10 mouse cellular contexts compared by ENCODE assay signal in genomic region chr2:180822476-180822875, GRCm38 (mm10). TPM values are rescaled to one million over a fixed set of nuclear protein-coding genes. Genes with fewer than 3 reads are reported as not detected.
DNase-seq lines count a peak whose midpoint lies in the region; ATAC-seq and TF ChIP-seq lines count a peak whose summit lies in the region.
"Had no signal": no experiment of that assay in that cellular context is flagged by ENCODE, and none has a peak within 500 bp of the region (broad histone marks: within the 10 kb centered on the region; RNA-seq: fewer than 3 reads in every experiment).

No protein-coding gene starts in this region.

- 22% methylated on average over 6 of the region's 6 CpGs for WGBS in kidney, adult 2 months
- 31% methylated on average over 6 of the region's 6 CpGs for WGBS in kidney, embryonic 14.5 days

- no peak overlapping the region for H3K27ac ChIP-seq in kidney, adult 2 months (ENCODE audit: insufficient read depth, low read depth, low read length)
- no peak overlapping the region for H3K27ac ChIP-seq in kidney, embryonic 14.5 days (ENCODE audit: low read depth, low read length)
- H3K27ac ChIP-seq: limb, embryonic 13.5 days had no signal

- no peak; the same call in 1 of the 2 replicates for ATAC-seq in kidney, embryonic 14.5 days (ENCODE audit: low FRiP score, low TSS enrichment)

- no peaks in the 10 kb centered on the region for H3K9me3 ChIP-seq in kidney, embryonic 14.5 days (ENCODE audit: control insufficient read depth, low read length)
- H3K9me3 ChIP-seq: limb, embryonic 13.5 days had no signal

- no peaks in the 10 kb centered on the region for H3K4me1 ChIP-seq in kidney, adult 2 months (ENCODE audit: control insufficient read depth, insufficient read depth, low read length)
- no peaks in the 10 kb centered on the region for H3K4me1 ChIP-seq in kidney, embryonic 14.5 days (ENCODE audit: control insufficient read depth, insufficient read depth, low read length)

- intact Hi-C loops in heart, postnatal 10 days (cut with DNase I): no loop called here

- H3K9ac ChIP-seq in kidney, embryonic 14.5 days (ENCODE audit: low read depth, low read length): no peak overlapping the region
- H3K9ac ChIP-seq: limb, embryonic 13.5 days had no signal

- no peak overlapping the region for H3K4me3 ChIP-seq in kidney, adult 2 months (ENCODE audit: insufficient read depth, low read depth, low read length)
- no peak overlapping the region for H3K4me3 ChIP-seq in kidney, embryonic 14.5 days (ENCODE audit: low read length)
- H3K4me3 ChIP-seq: limb, embryonic 13.5 days had no signal

- no peak for TF ChIP-seq POLR2A in kidney, adult 2 months (IDR thresholded peaks at IDR 0.05; ENCODE audit: low read depth, low read length)

- no peaks in the 10 kb centered on the region for H3K27me3 ChIP-seq in kidney, adult 2 months (replicated peaks; ENCODE audit: control insufficient read depth, insufficient read depth, low read length)
- H3K27me3 ChIP-seq in kidney, embryonic 14.5 days (ENCODE audit: control insufficient read depth, insufficient read depth, low read length): no peaks in the 10 kb centered on the region

- DNase-seq in kidney, adult 2 months: peak; percentile 15
- peak; percentile 42 to 74 for DNase-seq in adrenal gland, adult (ENCODE audit: inconsistent age in 2 of 2, low spot score in 1 of 2)
- DNase-seq in embryo, embryonic 9.5 days (ENCODE audit: extremely low spot score): peak; percentile 9
- DNase-seq in heart, postnatal 10 days: peak; percentile 62 to 63
- DNase-seq in left cerebral cortex, adult 11 months (ENCODE audit: low spot score): peak; percentile 63
- peak; percentile 26 for DNase-seq in neural tube, embryonic 10.5 days (ENCODE audit: extremely low spot score, low spot score)
- DNase-seq in natural killer cell, adult 2 months (ENCODE audit: low spot score in 2 of 2): no peak

- no peak overlapping the region for H3K4me2 ChIP-seq in kidney, embryonic 14.5 days (replicated peaks; ENCODE audit: low read depth, low read length)
- H3K4me2 ChIP-seq: limb, embryonic 13.5 days had no signal

- TF ChIP-seq CTCF in kidney, adult 2 months (conservative IDR thresholded peaks at IDR 0.05; ENCODE audit: insufficient read depth, insufficient read length, low read depth, low read length): peak; percentile 62

- H3K36me3 ChIP-seq in kidney, adult 2 months (ENCODE audit: control insufficient read depth, insufficient read depth, low read length): no peaks in the 10 kb centered on the region
- H3K36me3 ChIP-seq in kidney, embryonic 14.5 days (ENCODE audit: control insufficient read depth, insufficient read depth, low read length): no peaks in the 10 kb centered on the region
- H3K36me3 ChIP-seq: limb, embryonic 13.5 days had no signal

RNA-seq across cellular contexts. Expression of gene Bhlhe23, which starts 45.8 kb away (rescaled TPM):
- not detected in 2 replicates for polyA plus RNA-seq in kidney, adult 2 months (2012; rRNA removed)
- 0.10 TPM in 1 of 2 replicates, not detected in the other for polyA plus RNA-seq in kidney, embryonic 14.5 days (2014; fragmentation: Nextera tagmentation; extraction: Ambion mirVana)
- not detected for total RNA-seq in heart, postnatal 10 days (2021)
- total RNA-seq: adrenal gland, adult 18-20 months had no signal

Comparison
In these comparisons a context has a peak if more than half of its experiments do, and no peak if none do; other contexts are left out.
1. DNase-seq: peak in kidney, adult 2 months (single experiment), adrenal gland, adult (2 of 2), embryo, embryonic 9.5 days (single experiment), heart, postnatal 10 days (2 of 2), left cerebral cortex, adult 11 months (single experiment) and neural tube, embryonic 10.5 days (single experiment); none in natural killer cell, adult 2 months (0 of 2).